Mouse (Mus musculus) heart, postnatal 0 days (tissue): Measurements from ENCODE around the gene Pla1a. TPM values are rescaled to one million over a fixed set of nuclear protein-coding genes. Genes with fewer than 3 reads are reported as not detected.

Source experiments
- ATAC-seq: fragments of 200-750 bp; cut with Nextera tagmentation; 2 replicates; pipeline ENCODE4 v1.8.0; 2017; ENCODE audit warnings: low read depth, moderate number of reproducible peaks, moderate library complexity; ENCODE audit not compliant: insufficient read depth
- DNase-seq: peaks from one replicate; pipeline ENCODE4 v3.0.0-alpha.2; 2016; ENCODE audit warnings: low spot score
- H3K27ac ChIP-seq: fragments of 300-500 bp; sonication (generic); 2 replicates; pipeline ENCODE4 v1.5.1; 2014; ENCODE audit warnings: low read depth, mild to moderate bottlenecking
- H3K27me3 ChIP-seq: fragments of 300-500 bp; sonication (generic); 2 replicates; pipeline ENCODE4 v1.6.1; 2014; ENCODE audit warnings: low read length, mixed read lengths; ENCODE audit not compliant: control insufficient read depth, insufficient read depth
- H3K36me3 ChIP-seq: fragments of 300-500 bp; sonication (generic); replicated peaks from 2 replicates; pipeline ENCODE4 v1.6.1; 2014; ENCODE audit warnings: low read length, mixed read lengths; ENCODE audit not compliant: control insufficient read depth, insufficient read depth
- H3K4me1 ChIP-seq: fragments of 300-500 bp; sonication (generic); 2 replicates; pipeline ENCODE4 v1.6.1; 2014; ENCODE audit warnings: antibody characterized with exemption; ENCODE audit not compliant: control insufficient read depth, insufficient read depth
- H3K4me2 ChIP-seq: fragments of 300-500 bp; sonication (generic); 2 replicates; pipeline ENCODE4 v1.6.1; 2014; ENCODE audit warnings: low read depth, mild to moderate bottlenecking, low read length, moderate library complexity
- H3K4me3 ChIP-seq: fragments of 300-500 bp; sonication (generic); 2 replicates; pipeline ENCODE4 v1.5.1; 2014; ENCODE audit warnings: low read depth, low read length
- H3K9ac ChIP-seq: fragments of 300-500 bp; sonication (generic); replicated peaks from 2 replicates; pipeline ENCODE4 v1.6.1; 2014; ENCODE audit warnings: low read depth, low read length, mixed read lengths
- H3K9me3 ChIP-seq: fragments of 300-500 bp; sonication (generic); replicated peaks from 2 replicates; pipeline ENCODE4 v1.6.1; 2016; ENCODE audit warnings: low read length; ENCODE audit not compliant: control insufficient read depth
- CTCF ChIP-seq: IDR thresholded peaks from 2 replicates; pipeline ENCODE4 v1.5.1; 2016; ENCODE audit warnings: antibody characterized with exemption, control low read depth, low read depth
- EP300 ChIP-seq: IDR thresholded peaks from 2 replicates; pipeline ENCODE4 v1.6.1; 2016; ENCODE audit warnings: antibody characterized with exemption, low read depth
- WGBS: fragments of 180-500 bp; shearing (Covaris S2); extraction: QIAGEN DNeasy Blood & Tissue Kit; methylation state at CpG from one replicate; pipeline ENCODE4 v1.1.7; 2014; 5-methylcytosine and 5-hydroxymethylcytosine counted together
- polyA plus RNA-seq: library from polyadenylated mRNA; unstranded; fragments of >200 nt; fragmentation: Nextera tagmentation; extraction: Ambion mirVana; gene quantifications from 2 replicates; pipeline ENCODE4 v1.2.1, GENCODE M21; 2015
- total RNA-seq: library from RNA; depleted of rRNA; stranded (reverse); fragments of >200 nt; gene quantifications from 2 replicates; pipeline ENCODE4 v1.2.3, GENCODE M21; 2014; ENCODE audit warnings: low replicate concordance

The Pla1a gene
- total and polyA plus RNA-seq, 2 experiments from 2014 or later: 4.9 to 13.4 TPM

GRCm38 (mm10) chr16:38469437-38469836 lies 36.5 kb upstream of the Pla1a start:
- no peaks in the 10 kb centered on the region for H3K9me3 ChIP-seq
- WGBS: 75% methylated on average over 8 of the region's 8 CpGs
- H3K4me1 ChIP-seq: peaks cover 4% of the 10 kb centered on the region; the same call in 1 of the 2 replicates
- TF ChIP-seq EP300 (no peak), CTCF (no peak)
- H3K4me3 ChIP-seq: no peak overlapping the region
- H3K36me3 ChIP-seq: no peaks in the 10 kb centered on the region
- H3K4me2 ChIP-seq: no peak overlapping the region
- no peaks in the 10 kb centered on the region for H3K27me3 ChIP-seq
- DNase-seq: no peak
- no peak for ATAC-seq
- H3K9ac ChIP-seq: no peak overlapping the region
- no peak overlapping the region for H3K27ac ChIP-seq

GRCm38 (mm10) chr16:38468706-38469018 lies 35.7 kb upstream of the Pla1a start:
- H3K36me3 ChIP-seq: no peaks in the 10 kb centered on the region
- no peak overlapping the region for H3K9ac ChIP-seq
- no peaks in the 10 kb centered on the region for H3K9me3 ChIP-seq
- H3K27ac ChIP-seq: no peak overlapping the region
- WGBS: 28% methylated on average over 3 of the region's 3 CpGs
- H3K4me2 ChIP-seq: no peak overlapping the region
- no peaks in the 10 kb centered on the region for H3K27me3 ChIP-seq
- DNase-seq (no peak), ATAC-seq (no peak)
- TF ChIP-seq EP300 (no peak), CTCF (peak; percentile 21)
- peaks cover 4% of the 10 kb centered on the region; the same call in 1 of the 2 replicates for H3K4me1 ChIP-seq
- H3K4me3 ChIP-seq: no peak overlapping the region

- Histone ChIP-seq H3K9me3 (no peaks in the 10 kb centered on the region), H3K4me2 (no peak overlapping the region), H3K27me3 (no peaks in the 10 kb centered on the region), H3K27ac (no peak overlapping the region), H3K9ac (no peak overlapping the region), H3K4me3 (no peak overlapping the region), H3K4me1 (peaks cover 4% of the 10 kb centered on the region; the same call in 1 of the 2 replicates), H3K36me3 (no peaks in the 10 kb centered on the region)
- no peak for TF ChIP-seq CTCF
- TF ChIP-seq EP300: no peak
- 52% methylated on average over 8 of the region's 8 CpGs for WGBS
- DNase-seq: peak; percentile 17
- ATAC-seq: peak; percentile 36; the same call in 1 of the 2 replicates
Measured at GRCm38 (mm10) chr16:38467917-38468705, 35.2 kb upstream of the Pla1a start.

GRCm38 (mm10) chr16:38467091-38467916 lies 34.4 kb upstream of the Pla1a start:
- no peaks in the 10 kb centered on the region for H3K36me3 ChIP-seq
- H3K4me3 ChIP-seq: no peak overlapping the region
- H3K4me2 ChIP-seq: no peak overlapping the region
- ATAC-seq (no peak), DNase-seq (no peak)
- H3K9me3 ChIP-seq: no peaks in the 10 kb centered on the region
- H3K27ac ChIP-seq: no peak overlapping the region
- WGBS: 70% methylated on average over 13 of the region's 13 CpGs
- no peak overlapping the region for H3K9ac ChIP-seq
- peaks cover 4% of the 10 kb centered on the region; the same call in 1 of the 2 replicates for H3K4me1 ChIP-seq
- no peaks in the 10 kb centered on the region for H3K27me3 ChIP-seq
- TF ChIP-seq EP300 (no peak), CTCF (no peak)

- Histone ChIP-seq H3K27me3 (no peaks in the 10 kb centered on the region), H3K4me2 (no peak overlapping the region), H3K27ac (no peak overlapping the region), H3K9me3 (no peaks in the 10 kb centered on the region), H3K9ac (no peak overlapping the region), H3K4me1 (peaks cover 4% of the 10 kb centered on the region; the same call in 1 of the 2 replicates), H3K4me3 (no peak overlapping the region), H3K36me3 (no peaks in the 10 kb centered on the region)
- WGBS: 74% methylated on average over 4 of the region's 4 CpGs
- DNase-seq: no peak
- ATAC-seq: no peak
- TF ChIP-seq EP300 (no peak), CTCF (no peak)
Measured at GRCm38 (mm10) chr16:38466089-38466488, 33.1 kb upstream of the Pla1a start.
